Mouse (Mus musculus) heart, embryonic 11.5 days (tissue): ENCODE measurements around the gene Cdc42se2. TPM values are rescaled to one million over a fixed set of nuclear protein-coding genes. Genes with fewer than 3 reads are reported as not detected.

Experiments
- ATAC-seq: fragments of 200-750 bp; cut with Nextera tagmentation; replicated peaks from 2 replicates; pipeline ENCODE4 v1.8.0; 2017; ENCODE audit warnings: moderate library complexity; ENCODE audit not compliant: insufficient number of reproducible peaks, low FRiP score, low TSS enrichment
- H3K27ac ChIP-seq: fragments of 300-500 bp; sonication (generic); 2 replicates; pipeline ENCODE4 v1.5.1; 2014; ENCODE audit warnings: mild to moderate bottlenecking, low read depth, low read length
- H3K27me3 ChIP-seq: fragments of 300-500 bp; sonication (generic); 2 replicates; pipeline ENCODE4 v1.6.1; 2014; ENCODE audit warnings: mild to moderate bottlenecking, low read length, mixed read lengths; ENCODE audit not compliant: control insufficient read depth, insufficient read depth
- H3K36me3 ChIP-seq: fragments of 300-500 bp; sonication (generic); 2 replicates; pipeline ENCODE4 v1.6.1; 2014; ENCODE audit warnings: mild to moderate bottlenecking, low read length, moderate library complexity, mixed read lengths; ENCODE audit not compliant: control insufficient read depth, insufficient read depth
- H3K4me1 ChIP-seq: fragments of 300-500 bp; sonication (generic); 2 replicates; pipeline ENCODE4 v1.6.1; 2014; ENCODE audit warnings: low read length; ENCODE audit not compliant: control insufficient read depth, insufficient read depth
- H3K4me2 ChIP-seq: fragments of 300-500 bp; sonication (generic); 2 replicates; pipeline ENCODE4 v1.6.1; 2014; ENCODE audit warnings: mild to moderate bottlenecking, moderate library complexity
- H3K4me3 ChIP-seq: fragments of 300-500 bp; sonication (generic); 2 replicates; pipeline ENCODE4 v1.5.1; 2014; ENCODE audit warnings: low read depth, low read length
- H3K9ac ChIP-seq: fragments of 300-500 bp; sonication (generic); 2 replicates; pipeline ENCODE4 v1.6.1; 2014; ENCODE audit warnings: mild to moderate bottlenecking, low read depth, low read length, moderate library complexity
- H3K9me3 ChIP-seq: fragments of 300-500 bp; sonication (generic); replicated peaks from 2 replicates; pipeline ENCODE4 v1.6.1; 2016; ENCODE audit warnings: low read length; ENCODE audit not compliant: control insufficient read depth
- WGBS: fragments of 180-500 bp; shearing (Covaris S2); extraction: QIAGEN DNeasy Blood & Tissue Kit; methylation state at CpG from one replicate; pipeline ENCODE4 v1.1.7; 2014; ENCODE audit not compliant: insufficient replicate concordance; 5-methylcytosine and 5-hydroxymethylcytosine counted together
- polyA plus RNA-seq: library from polyadenylated mRNA; unstranded; fragments of >200 nt; fragmentation: Nextera tagmentation; extraction: Ambion mirVana; gene quantifications from 2 replicates; pipeline ENCODE4 v1.2.1, GENCODE M21; 2014

Cdc42se2 gene
- polyA plus RNA-seq, 1 experiment from 2014 or later: 65.6 TPM

DNA sequence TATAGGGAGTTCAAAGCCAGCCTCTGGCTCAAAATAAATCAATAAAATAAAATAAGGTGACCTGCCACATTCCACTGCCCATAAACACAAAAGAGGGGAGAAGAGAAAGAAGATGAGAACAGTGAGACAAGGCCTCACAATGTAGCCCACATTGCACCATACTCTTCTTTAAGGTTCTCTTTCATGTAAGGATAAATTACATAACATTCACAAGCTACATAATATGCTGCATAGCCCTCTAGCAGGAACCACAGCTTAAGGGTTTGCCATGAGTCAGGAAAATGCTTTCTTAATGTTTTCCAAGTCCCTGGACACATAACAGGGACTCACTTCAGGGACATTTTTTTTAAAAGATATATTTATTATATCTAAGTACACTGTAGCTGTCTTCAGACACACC is 15.9 kb downstream of the Cdc42se2 start:
- ATAC-seq: no peak

DNA sequence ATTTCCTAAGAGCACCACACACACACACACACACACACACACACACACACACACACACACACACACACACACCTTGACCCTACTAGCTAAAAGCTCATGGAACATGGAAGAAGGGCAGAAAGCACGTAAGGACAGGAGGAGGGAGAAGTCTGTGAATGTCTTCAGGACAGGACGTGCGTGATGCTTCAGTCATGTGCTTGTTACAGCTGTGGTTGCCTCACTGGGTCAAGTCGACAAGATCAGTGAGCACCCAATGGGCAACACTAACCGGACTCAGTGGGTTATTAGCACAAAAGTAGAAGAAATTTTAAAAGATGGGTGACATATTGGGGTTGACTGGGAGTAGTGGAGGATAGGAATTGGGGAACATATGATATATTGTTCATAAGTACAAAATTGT is 17.6 kb downstream of the Cdc42se2 start:
- no peak overlapping the region for H3K9ac ChIP-seq
- H3K27ac ChIP-seq: no peak overlapping the region
- H3K27me3 ChIP-seq: no peaks in the 10 kb centered on the region
- no peak overlapping the region for H3K4me2 ChIP-seq
- peaks cover 15% of the 10 kb centered on the region for H3K4me1 ChIP-seq
- WGBS: 77% methylated on average over 5 of the region's 5 CpGs
- H3K9me3 ChIP-seq: no peaks in the 10 kb centered on the region
- ATAC-seq: no peak
- H3K4me3 ChIP-seq: no peak overlapping the region
- no peaks in the 10 kb centered on the region for H3K36me3 ChIP-seq

More for the DNA sequence above, 15.9 kb downstream of the Cdc42se2 start:
- H3K36me3 ChIP-seq: no peaks in the 10 kb centered on the region
- H3K4me1 ChIP-seq: peaks cover 25% of the 10 kb centered on the region
- H3K9ac ChIP-seq: no peak overlapping the region
- no peak overlapping the region for H3K27ac ChIP-seq
- no peak overlapping the region for H3K4me2 ChIP-seq
- H3K9me3 ChIP-seq: no peaks in the 10 kb centered on the region
- H3K4me3 ChIP-seq: no peak overlapping the region
- no peaks in the 10 kb centered on the region for H3K27me3 ChIP-seq

DNA sequence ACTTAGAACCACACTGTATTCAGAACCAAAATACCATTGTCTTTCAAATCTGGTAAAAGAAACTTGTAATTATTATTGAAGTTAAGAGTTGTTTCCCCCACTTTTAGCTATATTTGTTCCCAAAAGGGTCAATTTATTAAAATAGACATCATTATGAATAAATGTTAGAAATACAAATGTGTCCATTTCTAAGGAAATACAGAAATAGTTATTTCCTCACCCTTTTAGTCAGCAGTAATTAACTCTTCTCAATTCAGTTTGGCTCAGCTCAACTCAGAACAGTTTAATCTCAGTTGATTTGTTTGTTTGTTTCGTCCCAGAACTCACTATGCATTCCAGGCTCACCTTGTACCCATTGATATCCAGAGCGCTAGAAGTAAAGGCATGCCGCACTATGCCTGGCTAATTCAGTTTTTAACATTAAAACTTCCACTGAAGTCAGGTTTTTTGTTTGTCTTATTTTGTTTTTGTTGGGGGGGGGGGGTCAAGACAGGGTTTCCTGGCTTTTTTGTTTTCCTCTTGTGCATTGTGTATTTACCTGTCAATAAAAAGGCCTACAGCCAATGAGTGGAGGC is 19.3 kb downstream of the Cdc42se2 start:
- ATAC-seq: no peak
- no peaks in the 10 kb centered on the region for H3K9me3 ChIP-seq
- no peak overlapping the region for H3K4me3 ChIP-seq
- no peak overlapping the region for H3K9ac ChIP-seq
- H3K36me3 ChIP-seq: no peaks in the 10 kb centered on the region
- no peak overlapping the region for H3K27ac ChIP-seq
- peaks cover 15% of the 10 kb centered on the region; the same call in 1 of the 2 replicates for H3K4me1 ChIP-seq
- H3K27me3 ChIP-seq: no peaks in the 10 kb centered on the region
- WGBS: 86% methylated on average over 3 of the region's 3 CpGs
- H3K4me2 ChIP-seq: no peak overlapping the region

DNA sequence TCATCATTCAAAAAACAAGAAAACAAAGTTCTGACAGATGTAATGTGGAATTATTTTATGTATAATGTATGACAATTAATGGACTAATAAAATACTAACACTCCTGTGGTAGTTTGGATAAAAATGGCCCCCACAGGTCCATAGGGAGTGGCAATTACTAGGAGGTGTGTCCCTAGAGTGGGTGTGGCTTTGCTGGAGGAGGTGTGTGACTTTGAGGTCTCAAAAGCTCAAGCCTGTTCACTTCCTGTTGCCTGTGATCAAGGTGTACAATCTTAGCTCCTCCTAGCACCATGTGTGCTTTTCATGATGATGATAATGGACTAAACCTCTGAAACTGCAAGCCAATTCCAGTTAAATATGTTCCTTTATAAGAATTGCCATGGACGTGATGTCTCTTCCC is 22.7 kb downstream of the Cdc42se2 start:
- H3K27ac ChIP-seq: no peak overlapping the region
- no peak overlapping the region for H3K9ac ChIP-seq
- H3K36me3 ChIP-seq: no peaks in the 10 kb centered on the region
- no peaks in the 10 kb centered on the region for H3K27me3 ChIP-seq
- H3K4me1 ChIP-seq: peaks cover 13% of the 10 kb centered on the region; the same call in 1 of the 2 replicates
- no peak overlapping the region for H3K4me2 ChIP-seq
- no peak for ATAC-seq
- 85% methylated on average over 1 of the region's 1 CpGs for WGBS
- H3K9me3 ChIP-seq: no peaks in the 10 kb centered on the region
- no peak overlapping the region for H3K4me3 ChIP-seq

DNA sequence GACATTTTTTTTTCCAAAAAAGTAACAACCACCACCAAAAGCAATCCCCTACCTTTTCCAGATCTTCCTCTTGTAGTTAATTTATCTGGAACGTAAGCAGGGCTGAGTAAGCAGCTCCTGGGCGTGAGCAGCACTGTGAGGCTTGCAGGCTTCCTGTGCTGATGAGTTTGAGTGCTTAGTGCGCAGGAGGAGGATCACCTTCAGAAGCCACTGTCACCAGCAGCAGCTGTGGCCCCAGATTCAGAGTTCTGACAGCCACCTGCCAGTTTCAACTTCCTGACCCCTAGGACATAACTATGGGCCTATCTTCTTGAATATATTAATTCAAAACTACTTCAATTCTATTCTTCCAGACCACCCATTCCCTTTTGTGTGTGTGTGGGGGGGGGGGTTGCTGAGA is 23.4 kb downstream of the Cdc42se2 start:
- no peak for ATAC-seq
- no peak overlapping the region for H3K4me2 ChIP-seq
- H3K9me3 ChIP-seq: no peaks in the 10 kb centered on the region
- H3K27me3 ChIP-seq: no peaks in the 10 kb centered on the region
- H3K9ac ChIP-seq: no peak overlapping the region
- no peaks in the 10 kb centered on the region for H3K36me3 ChIP-seq
- 57% methylated on average over 3 of the region's 3 CpGs for WGBS
- H3K27ac ChIP-seq: no peak overlapping the region
- H3K4me3 ChIP-seq: no peak overlapping the region
- peaks cover 11% of the 10 kb centered on the region; the same call in 1 of the 2 replicates for H3K4me1 ChIP-seq

DNA sequence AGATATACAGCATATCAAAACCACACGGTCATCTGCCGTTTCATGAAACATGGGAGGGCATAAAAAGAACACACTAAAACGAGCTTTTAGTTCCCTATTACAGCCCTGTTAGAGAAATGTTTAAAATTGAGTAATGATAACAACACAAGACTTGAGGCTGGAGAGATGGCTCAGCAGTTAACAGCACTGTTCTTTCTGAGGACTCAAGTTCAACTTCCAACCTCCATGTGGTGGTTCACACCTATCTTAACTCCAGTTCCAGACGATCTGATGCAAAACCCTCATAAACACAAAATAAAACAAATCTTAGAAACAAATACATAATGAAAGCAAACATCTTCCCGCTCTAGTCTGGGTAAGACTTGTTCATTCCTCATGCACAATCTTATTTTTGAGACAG is 24.7 kb downstream of the Cdc42se2 start:
- Histone ChIP-seq H3K36me3 (no peaks in the 10 kb centered on the region), H3K9ac (no peak overlapping the region), H3K4me2 (no peak overlapping the region), H3K27me3 (no peaks in the 10 kb centered on the region), H3K4me1 (peaks cover 11% of the 10 kb centered on the region; the same call in 1 of the 2 replicates), H3K27ac (no peak overlapping the region), H3K4me3 (no peak overlapping the region), H3K9me3 (no peaks in the 10 kb centered on the region)
- 84% methylated on average over 5 of the region's 5 CpGs for WGBS
- no peak for ATAC-seq

DNA sequence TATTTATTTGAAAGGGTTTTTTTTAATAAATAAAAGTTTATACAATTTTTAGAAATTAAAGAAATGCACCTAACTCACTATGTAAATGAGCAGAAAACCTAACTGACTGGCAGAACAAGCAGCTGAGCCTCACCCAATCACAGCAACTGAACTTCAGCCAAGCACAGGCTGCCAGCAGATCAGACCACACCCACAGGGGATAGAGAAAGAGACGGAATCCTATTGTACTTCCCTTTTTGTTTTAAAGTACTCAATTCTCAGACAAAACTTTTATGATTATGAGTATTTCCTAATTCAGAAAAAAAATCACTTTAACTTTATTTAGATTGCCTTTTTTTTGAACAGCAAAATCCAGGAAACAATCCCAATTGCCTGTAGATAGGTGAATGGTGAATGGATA is 29.5 kb downstream of the Cdc42se2 start:
- Histone ChIP-seq H3K4me1 (peaks cover 3% of the 10 kb centered on the region; the same call in 1 of the 2 replicates), H3K27me3 (no peaks in the 10 kb centered on the region), H3K27ac (no peak overlapping the region), H3K9me3 (no peaks in the 10 kb centered on the region), H3K9ac (no peak overlapping the region), H3K36me3 (no peaks in the 10 kb centered on the region), H3K4me3 (no peak overlapping the region), H3K4me2 (no peak overlapping the region)
- WGBS: 59% methylated on average over 1 of the region's 1 CpGs
- ATAC-seq: no peak

DNA sequence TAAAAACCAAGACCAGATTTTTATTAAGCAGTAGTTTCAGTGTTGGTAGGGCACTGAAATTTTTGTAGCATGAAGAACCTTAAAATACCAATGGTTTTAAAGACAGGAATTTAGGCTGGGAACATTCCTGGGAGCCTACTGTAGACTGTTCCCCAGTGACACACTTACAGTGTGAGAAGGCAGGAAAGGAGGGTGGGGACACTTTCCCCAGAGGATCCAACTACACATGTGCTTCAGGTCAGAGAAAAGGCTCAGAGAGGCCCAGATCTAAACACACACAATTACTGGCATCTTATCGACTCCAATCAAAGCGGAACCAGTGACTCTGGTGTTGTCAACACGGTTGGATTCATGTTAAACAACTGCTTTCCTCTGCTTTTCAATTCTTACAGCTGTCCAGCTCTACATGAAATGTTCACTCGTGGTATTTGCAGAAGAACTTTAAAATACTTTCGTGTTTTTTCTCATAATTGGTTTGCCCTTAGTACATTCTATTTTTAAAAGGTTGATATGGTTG is 32.3 kb downstream of the Cdc42se2 start:
- Histone ChIP-seq H3K4me3 (no peak overlapping the region), H3K9ac (no peak overlapping the region), H3K27me3 (no peaks in the 10 kb centered on the region), H3K4me1 (no peaks in the 10 kb centered on the region), H3K9me3 (no peaks in the 10 kb centered on the region), H3K4me2 (no peak overlapping the region), H3K36me3 (no peaks in the 10 kb centered on the region), H3K27ac (no peak overlapping the region)
- ATAC-seq: no peak
- WGBS: 85% methylated on average over 5 of the region's 5 CpGs
